Mouse (Mus musculus): ENCODE measurements around the gene Iqschfp.
A peak's percentile ranks its signal among the peaks of the same experiment; 100 is the strongest.

The Iqschfp gene

GRCm38 (mm10) chr3:68239887-68240286 lies 347.9 kb downstream of the Iqschfp start:
- DNase-seq: no peak

GRCm38 (mm10) chr3:68243239-68243638 lies 351.2 kb downstream of the Iqschfp start:
- DNase-seq: no peak

- DNase-seq: peak; percentile 6
Observed at GRCm38 (mm10) chr3:68246154-68246553, 354.1 kb downstream of the Iqschfp start.

- DNase-seq: no peak
Observed at GRCm38 (mm10) chr3:68250589-68250988, 358.6 kb downstream of the Iqschfp start.

- peak; percentile 5 for DNase-seq
Observed at GRCm38 (mm10) chr3:68252335-68252734, 360.3 kb downstream of the Iqschfp start.

GRCm38 (mm10) chr3:68262304-68262703 lies 370.3 kb downstream of the Iqschfp start:
- DNase-seq: no peak

- no peak for DNase-seq
Observed at GRCm38 (mm10) chr3:68267905-68268304, 375.9 kb downstream of the Iqschfp start.

GRCm38 (mm10) chr3:68269251-68269650 lies 377.2 kb downstream of the Iqschfp start:
- DNase-seq: no peak

- DNase-seq: no peak
Observed at GRCm38 (mm10) chr3:68270246-68270645, 378.2 kb downstream of the Iqschfp start.

- no peak for DNase-seq
Observed at GRCm38 (mm10) chr3:68271457-68271856, 379.4 kb downstream of the Iqschfp start.

GRCm38 (mm10) chr3:68271881-68272280 lies 379.8 kb downstream of the Iqschfp start:
- DNase-seq: no peak

- peak; percentile 30 for DNase-seq
Observed at GRCm38 (mm10) chr3:68282844-68283594, 391.0 kb downstream of the Iqschfp start.

GRCm38 (mm10) chr3:68283595-68283991 lies 391.6 kb downstream of the Iqschfp start:
- no peak for DNase-seq

GRCm38 (mm10) chr3:68284500-68284899 lies 392.5 kb downstream of the Iqschfp start:
- DNase-seq: no peak

GRCm38 (mm10) chr3:68296752-68297151 lies 404.7 kb downstream of the Iqschfp start:
- DNase-seq: no peak

- DNase-seq: peak; percentile 14
Observed at GRCm38 (mm10) chr3:68305647-68306046, 413.6 kb downstream of the Iqschfp start.

- DNase-seq: no peak
Observed at GRCm38 (mm10) chr3:68306726-68307125, 414.7 kb downstream of the Iqschfp start.

GRCm38 (mm10) chr3:68325575-68325974 lies 433.5 kb downstream of the Iqschfp start:
- DNase-seq: peak; percentile 3

GRCm38 (mm10) chr3:68332515-68332914 lies 440.5 kb downstream of the Iqschfp start:
- DNase-seq: no peak

GRCm38 (mm10) chr3:68335501-68335900 lies 443.5 kb downstream of the Iqschfp start:
- no peak for DNase-seq

- no peak for DNase-seq
Observed at GRCm38 (mm10) chr3:68350624-68351023, 458.6 kb downstream of the Iqschfp start.

- DNase-seq: no peak
Observed at GRCm38 (mm10) chr3:68351461-68351860, 459.4 kb downstream of the Iqschfp start.

GRCm38 (mm10) chr3:68352961-68353360 lies 460.9 kb downstream of the Iqschfp start:
- no peak for DNase-seq

- peak; percentile 11 for DNase-seq
Observed at GRCm38 (mm10) chr3:68353492-68353891, 461.5 kb downstream of the Iqschfp start.

GRCm38 (mm10) chr3:68356516-68356915 lies 464.5 kb downstream of the Iqschfp start:
- no peak for DNase-seq

All from lung, postnatal 10 days (tissue).